ENCODE assay signal across 8 mouse cellular contexts in genomic region chr7:19542155-19542691, GRCm38 (mm10). TPM values are rescaled to one million over a fixed set of nuclear protein-coding genes. Genes with fewer than 3 reads are reported as not detected.
A peak's percentile ranks its signal among the peaks of the same experiment; 100 is the strongest.
DNase-seq lines count a peak whose midpoint lies in the region; ATAC-seq lines count a peak whose summit lies in the region.

No protein-coding gene starts in this region.

- no peaks in the 10 kb centered on the region for H3K27me3 ChIP-seq in hindbrain, embryonic 12.5 days
- no peaks in the 10 kb centered on the region for H3K27me3 ChIP-seq in neural tube, embryonic 13.5 days

- intact Hi-C loops in gastrocnemius, postnatal 36 days (cut with DNase I) = no loop called here

- H3K4me1 ChIP-seq in hindbrain, embryonic 12.5 days = peaks cover 35% of the 10 kb centered on the region
- H3K4me1 ChIP-seq in neural tube, embryonic 13.5 days (replicated peaks) = peaks cover 47% of the 10 kb centered on the region

- ATAC-seq in hindbrain, embryonic 12.5 days (ENCODE audit: low FRiP score) = peak; percentile 90
- peak; percentile 87 for ATAC-seq in neural tube, embryonic 13.5 days (ENCODE audit: low read depth)

- no peak overlapping the region for H3K4me3 ChIP-seq in hindbrain, embryonic 12.5 days
- H3K4me3 ChIP-seq in neural tube, embryonic 13.5 days = no peak overlapping the region

- peak overlapping the region; percentile 67 for H3K27ac ChIP-seq in hindbrain, embryonic 12.5 days
- H3K27ac ChIP-seq in neural tube, embryonic 13.5 days (replicated peaks) = peak overlapping the region; percentile 73

- 59% methylated on average over 8 of the region's 8 CpGs for WGBS in hindbrain, embryonic 12.5 days
- 58% methylated on average over 8 of the region's 8 CpGs for WGBS in neural tube, embryonic 13.5 days

- DNase-seq in gastrocnemius, postnatal 25 days = peak; percentile 33
- DNase-seq in gastrocnemius, postnatal 36 days = no peak
- peak; percentile 41 for DNase-seq in ovary, adult 18-20 months (ENCODE audit: low spot score)
- no peak for DNase-seq in ovary, postnatal 10 days (ENCODE audit: low spot score)
- DNase-seq in adipocyte (ENCODE audit: low spot score) = no peak
- no peak for DNase-seq in spleen, postnatal 14 days (ENCODE audit: low spot score in 2 of 2)

- H3K9me3 ChIP-seq in hindbrain, embryonic 12.5 days (replicated peaks) = no peaks in the 10 kb centered on the region
- H3K9me3 ChIP-seq in neural tube, embryonic 13.5 days = no peaks in the 10 kb centered on the region

- H3K9ac ChIP-seq in hindbrain, embryonic 12.5 days = peak overlapping the region; percentile 3; the same call in 1 of the 2 replicates
- no peak overlapping the region for H3K9ac ChIP-seq in neural tube, embryonic 13.5 days

- H3K36me3 ChIP-seq in hindbrain, embryonic 12.5 days = no peaks in the 10 kb centered on the region
- no peaks in the 10 kb centered on the region for H3K36me3 ChIP-seq in neural tube, embryonic 13.5 days

- H3K4me2 ChIP-seq in hindbrain, embryonic 12.5 days (replicated peaks) = no peak overlapping the region; the same call in 1 of the 2 replicates
- no peak overlapping the region for H3K4me2 ChIP-seq in neural tube, embryonic 13.5 days

RNA-seq across cellular contexts. Expression of gene Ppp1r37, which starts 20.7 kb away (rescaled TPM):
- 10 to 100 TPM; 34.5 to 38.6 TPM for total RNA-seq in gastrocnemius, postnatal 25 days (2021)
- 10 to 100 TPM; 34.8 to 41.4 TPM for total RNA-seq in gastrocnemius, postnatal 36 days (2021)
- polyA plus RNA-seq in hindbrain, embryonic 12.5 days (2016; fragmentation: Nextera tagmentation; extraction: Ambion mirVana) = 41.7 and 43.8 TPM in 2 replicates
- polyA plus RNA-seq in neural tube, embryonic 13.5 days (2015; fragmentation: Nextera tagmentation; extraction: Ambion mirVana) = 32.7 and 36.5 TPM in 2 replicates

RNA-seq across cellular contexts. Expression of gene Nkpd1, which starts 24.6 kb away (rescaled TPM):
- not detected for total RNA-seq in gastrocnemius, postnatal 25 days (2021)
- total RNA-seq in gastrocnemius, postnatal 36 days (2021) = not detected
- 0.23 TPM in 1 of 2 replicates, not detected in the other for polyA plus RNA-seq in hindbrain, embryonic 12.5 days (2016; fragmentation: Nextera tagmentation; extraction: Ambion mirVana)
- polyA plus RNA-seq in neural tube, embryonic 13.5 days (2015; fragmentation: Nextera tagmentation; extraction: Ambion mirVana) = 0.14 TPM in 1 of 2 replicates, not detected in the other

RNA-seq across cellular contexts. Expression of gene Trappc6a, which starts 34.0 kb away (rescaled TPM):
- 10 to 100 TPM in 1 of 2 experiments, 1 to 10 TPM in 1; 8.8 to 10.6 TPM for total RNA-seq in gastrocnemius, postnatal 25 days (2021)
- 1 to 10 TPM; 6.4 to 8.8 TPM for total RNA-seq in gastrocnemius, postnatal 36 days (2021)
- polyA plus RNA-seq in hindbrain, embryonic 12.5 days (2016; fragmentation: Nextera tagmentation; extraction: Ambion mirVana) = 41.7 and 48.1 TPM in 2 replicates
- polyA plus RNA-seq in neural tube, embryonic 13.5 days (2015; fragmentation: Nextera tagmentation; extraction: Ambion mirVana) = 46.4 and 49.0 TPM in 2 replicates

RNA-seq across cellular contexts. Expression of gene Bloc1s3, which starts 34.1 kb away (rescaled TPM):
- 1 to 10 TPM; 1.7 to 1.9 TPM for total RNA-seq in gastrocnemius, postnatal 25 days (2021)
- total RNA-seq in gastrocnemius, postnatal 36 days (2021) = 1 to 10 TPM; 1.5 to 1.7 TPM
- polyA plus RNA-seq in hindbrain, embryonic 12.5 days (2016; fragmentation: Nextera tagmentation; extraction: Ambion mirVana) = 4.6 and 4.8 TPM in 2 replicates
- polyA plus RNA-seq in neural tube, embryonic 13.5 days (2015; fragmentation: Nextera tagmentation; extraction: Ambion mirVana) = 3.5 and 3.6 TPM in 2 replicates

RNA-seq across cellular contexts. Expression of gene Zfp296, which starts 34.9 kb away (rescaled TPM):
- total RNA-seq in gastrocnemius, postnatal 25 days (2021) = under 1 TPM; 0.28 to 0.40 TPM
- total RNA-seq in gastrocnemius, postnatal 36 days (2021) = under 1 TPM; 0.23 to 0.44 TPM
- polyA plus RNA-seq in hindbrain, embryonic 12.5 days (2016; fragmentation: Nextera tagmentation; extraction: Ambion mirVana) = 0.30 TPM in 1 of 2 replicates, not detected in the other
- 0.40 TPM in 1 of 2 replicates, not detected in the other for polyA plus RNA-seq in neural tube, embryonic 13.5 days (2015; fragmentation: Nextera tagmentation; extraction: Ambion mirVana)

Comparison
In these comparisons a context has a peak if more than half of its experiments do, and no peak if none do; other contexts are left out.
1. DNase-seq: peak in gastrocnemius, postnatal 25 days (single experiment) and ovary, adult 18-20 months (single experiment); none in gastrocnemius, postnatal 36 days (0 of 2), ovary, postnatal 10 days (single experiment), adipocyte (single experiment) and spleen, postnatal 14 days (0 of 2).